Mouse (Mus musculus): ENCODE data around the gene Ano4.

Ano4 gene

DNA sequence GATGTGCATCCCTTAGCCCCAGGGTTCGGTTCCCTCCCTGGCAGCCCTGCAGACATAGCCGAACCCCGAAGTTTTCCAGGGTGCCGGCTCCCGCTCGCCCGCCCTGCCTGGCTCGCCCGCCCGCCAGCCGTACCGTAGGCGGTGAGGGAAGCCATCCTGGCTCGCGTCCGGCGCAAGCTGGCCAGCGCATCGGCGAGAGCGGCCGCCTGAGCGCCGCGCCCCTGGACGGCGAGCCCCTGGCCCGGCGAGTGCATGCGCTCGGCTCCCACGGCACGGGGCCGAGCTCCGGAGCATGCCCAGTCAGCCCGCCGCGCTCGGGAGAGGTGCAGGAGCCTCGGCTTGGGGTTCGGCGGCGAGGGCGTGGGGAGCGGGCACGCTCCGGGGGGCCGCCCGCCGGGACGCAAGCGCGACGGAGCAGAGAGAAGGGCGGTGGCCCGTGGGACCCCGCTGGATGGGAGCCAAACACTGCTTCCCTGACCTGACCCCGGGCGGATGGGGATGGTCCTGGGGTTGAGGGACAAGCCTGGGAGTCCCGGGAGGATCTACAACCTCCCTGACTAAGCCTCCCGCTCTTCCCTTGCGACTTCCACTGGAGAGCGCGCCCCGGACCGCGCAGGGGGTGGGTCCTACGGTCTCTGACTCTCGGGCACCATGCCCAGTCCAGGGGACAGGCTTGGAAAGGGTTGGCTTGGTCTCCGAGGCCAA lies at the start of gene Ano4:
TSS of gene Ano4 (minus strand) at position 272 of the 705 bp plus-strand sequence.
- peak in 1 of 2 experiments; percentile 3 for DNase-seq (ENCODE audit: low spot score in 2 of 2)

DNA sequence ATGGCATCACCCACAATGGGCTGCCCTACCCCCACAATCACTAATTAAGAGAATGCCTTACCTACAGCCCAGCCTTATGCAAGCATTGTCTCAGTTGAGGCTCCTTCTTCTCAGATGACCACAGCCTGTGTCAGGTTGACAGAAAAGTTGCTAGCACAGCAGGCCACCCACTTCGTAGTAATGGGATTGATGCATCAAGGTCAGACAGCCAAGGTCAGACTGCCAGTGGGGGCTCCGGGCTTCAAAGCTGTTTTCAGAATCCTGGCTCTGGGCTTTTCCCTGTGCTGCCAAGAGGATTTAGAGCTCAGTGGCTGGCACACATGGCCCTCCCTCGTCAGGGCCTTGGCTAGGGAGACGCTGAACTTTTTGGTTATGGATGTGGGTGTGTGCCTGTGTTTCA lies 48.1 kb upstream of the Ano4 start:
- no peak for DNase-seq (ENCODE audit: low spot score in 2 of 2)

DNA sequence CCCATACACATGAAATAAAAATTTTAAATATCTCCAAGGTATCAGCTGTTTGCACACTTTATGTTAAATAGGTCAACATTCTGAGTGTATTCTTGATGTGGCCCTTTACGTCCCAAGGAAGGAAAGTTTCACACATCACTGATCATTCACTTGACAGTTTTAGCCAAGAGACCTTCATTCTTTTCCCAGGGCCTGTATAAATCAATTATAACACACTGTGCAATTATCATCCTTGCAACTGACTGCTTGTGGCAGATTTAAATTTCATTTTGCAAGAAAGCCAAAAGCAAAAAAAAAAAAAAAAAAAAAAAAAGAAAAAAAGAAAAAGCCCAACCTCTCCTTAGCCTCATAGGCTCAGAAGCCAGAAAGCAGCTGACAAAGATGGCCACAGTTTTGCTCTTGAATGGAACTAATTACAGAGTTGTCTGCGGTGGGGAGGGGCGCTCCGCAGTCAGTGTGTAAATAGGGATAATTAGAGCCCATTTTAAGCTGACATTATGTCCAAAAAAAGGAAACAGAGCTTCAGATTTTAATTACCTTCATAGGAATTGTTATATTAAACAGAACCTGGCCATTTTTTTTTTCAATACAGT lies 47.1 kb upstream of the Ano4 start:
- no peak for DNase-seq (ENCODE audit: low spot score in 2 of 2)

- no peak for DNase-seq (ENCODE audit: low spot score in 2 of 2)
These were observed 41.9 kb upstream of the Ano4 start for GRCm38 (mm10) chr10:89386461-89386860.

DNA sequence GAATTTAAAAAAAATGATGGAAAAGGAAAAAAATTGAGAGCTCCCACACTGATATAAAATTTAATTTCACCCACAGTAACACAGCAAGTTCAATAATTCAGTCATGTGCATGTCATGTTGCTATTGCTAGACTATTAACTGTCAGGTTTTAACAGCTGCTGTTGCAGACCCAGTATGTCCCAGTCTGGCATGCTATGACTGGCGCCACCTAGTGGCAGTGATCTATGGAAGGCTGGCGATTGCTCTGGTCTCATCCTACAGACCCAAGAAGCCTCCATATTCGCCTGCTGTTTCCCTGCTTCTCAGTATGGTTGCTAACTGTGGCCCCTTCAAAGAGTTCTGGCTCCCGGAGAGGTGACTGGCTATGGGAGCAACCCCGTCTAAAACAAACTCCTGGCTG lies 38.9 kb upstream of the Ano4 start:
- peak; percentile 28 to 45 for DNase-seq (ENCODE audit: low spot score in 2 of 2)

GRCm38 (mm10) chr10:89377750-89378149 lies 33.2 kb upstream of the Ano4 start:
- DNase-seq (ENCODE audit: low spot score in 2 of 2): no peak

DNA sequence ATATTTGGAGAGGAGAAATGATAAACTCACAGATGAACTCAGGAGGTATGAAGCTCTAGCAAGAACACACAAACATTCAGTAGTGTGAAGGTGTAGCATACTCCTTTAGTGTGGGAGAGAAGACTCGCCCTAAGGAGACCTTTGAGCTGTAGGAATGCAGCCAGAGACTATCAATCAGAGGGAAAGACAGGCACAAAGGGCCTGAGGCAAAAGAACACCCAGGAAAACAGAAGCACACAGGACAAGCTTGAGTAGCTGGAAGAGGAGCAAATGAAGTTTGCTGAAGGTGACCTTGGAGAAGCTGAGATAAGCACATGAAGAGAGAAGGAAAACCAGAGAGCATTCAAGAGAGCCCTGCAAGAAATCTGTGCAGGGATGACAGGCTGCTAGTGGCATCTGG lies 25.5 kb upstream of the Ano4 start:
- no peak for DNase-seq (ENCODE audit: low spot score in 2 of 2)

DNA sequence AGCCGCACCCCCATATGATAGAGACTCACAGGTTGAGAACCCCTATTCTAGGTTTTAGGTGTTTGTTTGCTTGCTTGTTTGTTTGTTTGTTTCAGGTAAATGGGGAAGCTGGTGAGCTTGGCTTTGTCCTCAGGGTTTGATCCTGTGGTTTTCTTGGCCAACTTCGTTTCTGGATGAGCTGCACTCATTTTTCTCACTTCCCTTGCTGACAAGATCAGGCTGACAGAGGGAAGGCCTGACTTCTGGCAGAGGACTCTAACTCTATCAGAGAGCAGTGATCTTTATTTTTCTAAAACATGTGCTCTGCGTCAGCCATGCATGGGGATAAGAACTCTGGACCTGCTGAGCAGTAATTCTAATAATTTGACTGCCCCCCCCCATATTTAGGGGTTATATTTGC lies 14.4 kb upstream of the Ano4 start:
- no peak for DNase-seq (ENCODE audit: low spot score in 2 of 2)

GRCm38 (mm10) chr10:89354639-89355038 lies 10.1 kb upstream of the Ano4 start:
- no peak for DNase-seq (ENCODE audit: low spot score in 2 of 2)

DNA sequence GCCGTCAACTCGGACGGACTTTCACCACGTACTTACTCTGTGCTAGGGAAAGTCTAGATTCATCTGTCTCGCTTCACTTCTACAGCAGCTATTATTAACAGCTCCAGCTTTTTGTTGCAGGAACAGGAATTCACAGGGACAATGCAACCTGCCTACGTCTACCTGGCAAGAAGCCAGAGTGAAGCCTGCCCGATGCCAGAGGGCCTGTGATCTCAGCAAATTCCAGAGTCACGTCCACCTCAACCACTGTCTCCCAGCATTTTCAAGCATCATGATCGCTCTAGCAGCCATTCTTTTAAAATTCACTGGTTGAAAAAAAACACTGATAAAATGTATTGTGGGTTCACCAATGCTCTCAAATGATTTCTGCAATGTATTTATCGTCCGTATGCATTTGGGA lies 6.9 kb upstream of the Ano4 start:
- DNase-seq (ENCODE audit: low spot score in 2 of 2): no peak

DNA sequence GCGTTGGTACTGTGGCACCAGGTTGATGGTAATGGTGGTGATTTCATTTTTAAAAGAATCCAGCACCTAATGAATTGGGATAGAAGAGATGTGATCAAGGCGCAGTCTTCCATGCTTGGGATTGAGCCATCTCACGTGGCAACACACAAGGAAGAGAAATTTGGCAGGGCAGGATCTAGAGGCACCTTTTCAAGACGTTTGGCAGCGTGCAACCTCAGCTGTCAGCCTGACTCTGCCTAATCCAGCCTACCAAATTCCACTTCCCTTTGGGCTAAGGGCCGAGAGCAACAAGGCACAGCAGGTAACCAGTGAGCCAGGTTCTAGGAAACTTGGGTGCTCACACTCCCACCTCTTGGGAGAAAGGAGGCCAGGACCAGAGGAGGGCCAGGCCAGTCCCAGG lies 1.0 kb upstream of the Ano4 start:
- DNase-seq (ENCODE audit: low spot score in 2 of 2): no peak

GRCm38 (mm10) chr10:89345196-89345533 lies 603 bp upstream of the Ano4 start:
- DNase-seq (ENCODE audit: low spot score in 2 of 2): no peak

DNA sequence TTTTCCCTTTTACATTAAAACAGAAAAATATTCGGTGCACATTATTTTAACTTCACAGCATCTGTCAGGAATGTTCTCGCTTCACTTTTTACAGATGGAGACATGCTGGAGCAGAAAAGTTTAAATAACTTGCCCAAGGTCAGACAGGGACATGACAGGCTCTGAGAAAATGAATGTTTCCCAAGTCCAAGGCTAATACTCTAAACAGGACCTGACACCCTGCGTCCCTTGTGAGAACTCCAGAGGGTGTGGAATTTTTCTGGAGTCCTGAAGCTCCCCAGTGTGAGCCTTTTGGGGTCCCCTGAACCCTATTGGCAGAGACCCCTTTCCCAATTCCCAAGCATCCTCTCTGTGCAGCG lies 451 bp downstream of the Ano4 start:
- DNase-seq (ENCODE audit: low spot score in 2 of 2): no peak

DNA sequence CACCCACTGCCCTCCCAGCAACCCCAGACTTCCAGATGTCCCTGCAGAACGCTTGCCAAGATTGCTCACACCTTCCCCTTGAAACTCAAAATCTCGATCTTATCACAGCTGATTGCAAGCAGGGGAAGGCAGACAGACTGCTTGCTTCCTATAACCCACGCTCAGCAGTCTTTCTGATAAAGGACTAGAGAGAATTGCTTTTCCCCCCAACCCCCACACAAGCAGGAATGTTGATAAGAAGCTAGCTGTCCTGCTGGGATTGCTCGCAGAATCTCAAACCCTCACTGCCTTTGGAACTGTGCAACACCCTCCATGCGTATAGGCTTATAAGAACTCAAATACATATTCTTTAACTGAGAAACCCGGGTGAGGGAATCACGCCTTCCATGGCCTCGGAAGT lies 846 bp downstream of the Ano4 start:
- no peak for DNase-seq (ENCODE audit: low spot score in 2 of 2)

- no peak for DNase-seq (ENCODE audit: low spot score in 2 of 2)
These were observed 14.3 kb downstream of the Ano4 start for GRCm38 (mm10) chr10:89330261-89330660.

DNA sequence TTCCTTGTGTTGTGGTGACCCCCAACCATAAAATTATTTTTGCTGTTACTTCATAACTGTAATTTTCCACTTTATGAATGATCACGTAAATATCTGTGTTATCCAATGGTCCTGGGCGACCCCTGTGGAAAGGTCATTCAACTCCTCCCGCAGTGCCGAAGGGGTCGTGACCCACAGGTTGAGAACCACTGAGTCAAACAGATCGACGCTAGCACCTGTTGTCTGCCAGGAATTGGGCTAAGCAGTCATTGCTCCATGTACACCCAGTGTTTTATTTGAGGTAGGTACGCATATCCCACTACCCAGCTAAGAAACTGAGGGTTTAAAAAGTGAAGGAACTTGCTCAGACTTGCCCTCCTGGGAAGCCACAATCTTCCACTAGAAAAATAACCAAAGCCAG lies 14.8 kb downstream of the Ano4 start:
- no peak for DNase-seq (ENCODE audit: low spot score in 2 of 2)

- no peak for DNase-seq (ENCODE audit: low spot score in 2 of 2)
These were observed 15.7 kb downstream of the Ano4 start for GRCm38 (mm10) chr10:89328876-89329275.

DNA sequence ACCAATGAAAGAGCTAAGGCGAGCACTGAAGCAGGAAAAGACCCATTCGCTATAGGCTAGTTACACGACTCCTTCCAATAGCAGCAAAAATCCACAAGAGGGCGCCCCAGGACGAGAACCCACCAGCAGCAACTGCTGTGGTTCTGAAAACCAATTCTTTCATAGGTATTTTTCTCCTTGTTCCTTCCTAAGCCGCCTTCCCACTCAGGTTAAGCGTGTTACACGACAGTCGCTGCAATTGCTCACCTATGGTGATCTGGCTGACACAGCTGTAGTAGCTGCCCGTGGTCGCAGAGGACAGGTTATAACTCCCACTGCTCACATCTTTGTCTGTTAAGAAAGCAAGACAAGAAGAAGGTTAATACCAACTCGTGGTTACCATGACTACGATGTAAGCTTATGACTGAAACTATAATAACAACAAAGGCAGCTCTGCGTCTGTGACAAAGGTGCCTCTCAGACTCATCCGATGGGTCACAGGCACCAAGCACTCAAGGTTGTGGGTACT lies 17.5 kb downstream of the Ano4 start:
- peak; percentile 38 to 56 for DNase-seq (ENCODE audit: low spot score in 2 of 2)

DNA sequence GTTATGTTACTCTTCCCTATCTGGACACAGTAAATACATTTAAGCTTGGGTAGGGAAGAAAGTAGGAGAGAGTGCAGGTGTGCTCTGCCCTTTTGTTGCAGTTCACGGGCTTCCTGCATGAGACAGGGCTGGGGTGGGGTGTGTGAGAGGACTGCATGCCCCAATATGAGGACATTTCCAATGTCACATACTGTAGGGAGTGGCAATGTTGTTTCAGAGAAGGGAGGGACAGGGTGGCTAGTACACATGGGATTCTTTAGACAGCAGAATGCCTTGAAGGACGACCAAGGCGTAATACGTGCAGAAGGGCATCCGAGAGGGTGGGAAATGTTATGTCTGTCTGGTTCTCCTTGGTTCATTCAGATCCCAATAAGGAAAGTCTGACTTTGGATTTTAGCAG lies 18.2 kb downstream of the Ano4 start:
- no peak for DNase-seq (ENCODE audit: low spot score in 2 of 2)

GRCm38 (mm10) chr10:89307566-89307965 lies 37.0 kb downstream of the Ano4 start:
- no peak for DNase-seq (ENCODE audit: low spot score in 2 of 2)

DNA sequence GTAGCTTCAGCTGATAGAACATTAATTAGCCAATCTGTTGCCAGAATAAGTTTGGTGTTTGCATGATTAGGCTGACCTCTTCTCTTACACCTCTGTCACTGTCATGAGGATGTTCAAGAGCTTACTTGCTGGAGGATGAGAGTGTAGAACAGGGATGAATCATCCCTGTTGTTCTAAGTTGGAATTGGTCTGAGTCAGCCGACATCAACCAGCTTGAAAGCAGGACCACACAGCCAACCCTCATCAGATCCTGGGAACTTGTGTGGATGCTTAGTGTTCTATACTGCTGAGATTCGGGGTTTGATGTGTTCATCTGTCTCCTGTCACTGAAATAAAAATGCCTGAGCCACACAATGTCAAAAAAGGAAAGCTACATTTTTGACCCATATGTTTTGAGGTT lies 44.2 kb downstream of the Ano4 start:
- no peak for DNase-seq (ENCODE audit: low spot score in 2 of 2)

- no peak for DNase-seq (ENCODE audit: low spot score in 2 of 2)
These were observed 51.8 kb downstream of the Ano4 start for GRCm38 (mm10) chr10:89292784-89293183.

DNA sequence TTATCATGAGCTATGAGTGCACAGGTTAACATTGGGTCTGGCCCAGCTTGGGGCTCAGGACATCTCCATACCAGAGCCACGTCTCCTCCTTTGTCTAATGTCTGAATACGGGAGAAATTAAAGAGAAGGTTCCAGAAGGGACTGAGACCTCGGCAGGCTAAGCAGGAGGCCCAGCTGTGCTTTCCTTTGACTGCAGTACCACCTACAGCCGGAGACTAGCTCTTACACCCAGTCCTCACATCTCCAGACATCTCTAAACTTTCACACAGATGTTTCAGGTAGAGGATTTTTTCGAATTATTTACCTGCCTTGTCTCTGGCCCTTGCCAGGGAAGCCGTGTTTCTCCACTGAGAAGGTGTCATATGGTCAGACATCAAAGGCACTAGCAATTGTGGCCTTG lies 53.9 kb downstream of the Ano4 start:
- no peak for DNase-seq (ENCODE audit: low spot score in 2 of 2)

- no peak for DNase-seq (ENCODE audit: low spot score in 2 of 2)
These were observed 55.3 kb downstream of the Ano4 start for GRCm38 (mm10) chr10:89289290-89289689.
